ENCODE assay signal across 32 mouse cellular contexts in the genomic region with DNA sequence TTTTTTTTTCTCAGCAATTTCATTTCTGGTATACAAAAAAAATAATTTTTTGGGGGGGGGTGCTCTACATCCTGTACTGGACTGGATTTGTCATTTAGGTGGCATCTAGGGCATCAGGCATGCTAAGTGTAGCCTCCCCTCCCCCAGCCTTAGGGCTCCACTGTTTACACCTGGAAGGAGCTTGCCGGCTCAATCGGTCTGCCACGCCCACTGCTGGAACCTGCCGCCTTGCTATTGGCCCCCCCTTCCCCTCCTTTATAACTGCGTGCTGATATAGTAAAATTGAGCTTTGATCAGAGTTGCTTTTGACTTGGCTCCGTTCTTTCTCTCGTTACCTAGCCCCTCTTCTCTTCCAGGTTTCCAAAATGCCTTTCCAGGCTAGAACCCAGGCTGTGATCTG. TPM values are rescaled to one million over a fixed set of nuclear protein-coding genes. Genes with fewer than 3 reads are reported as not detected.
DNase-seq lines count a peak whose midpoint lies in the region; ATAC-seq and TF ChIP-seq lines count a peak whose summit lies in the region.
"Had no signal": no experiment of that assay in that cellular context is flagged by ENCODE, and none has a peak within 500 bp of the region (broad histone marks: within the 10 kb centered on the region; RNA-seq: fewer than 3 reads in every experiment).

No protein-coding gene starts in this region.

- H3K27ac ChIP-seq in ES-Bruce4 (ENCODE audit: insufficient read depth, low read length): no peak overlapping the region
- no peak overlapping the region for H3K27ac ChIP-seq in intestine, embryonic 16.5 days (ENCODE audit: low read length)
- no peak overlapping the region for H3K27ac ChIP-seq in stomach, postnatal 0 days (replicated peaks)
- H3K27ac ChIP-seq in midbrain, embryonic 16.5 days (ENCODE audit: low read length): no peak overlapping the region
- H3K27ac ChIP-seq: forebrain, embryonic 10.5 days; forebrain, embryonic 13.5 days; gastrocnemius, adult 2 months; heart, adult 2 months; heart, embryonic 10.5 days; heart, embryonic 13.5 days; hindbrain, embryonic 12.5 days; hindbrain, embryonic 15.5 days had no signal

- TF ChIP-seq POLR2A in ES-Bruce4 (IDR thresholded peaks at IDR 0.05; ENCODE audit: insufficient read depth, low read length): no peak

- TF ChIP-seq CTCF in ES-Bruce4 (IDR thresholded peaks at IDR 0.05; ENCODE audit: low read depth, low read length): no peak
- no peak for TF ChIP-seq CTCF in stomach, postnatal 0 days (IDR thresholded peaks at IDR 0.05; ENCODE audit: low read depth)

- ATAC-seq in intestine, embryonic 16.5 days: peak; percentile 52; the same call in 1 of the 2 replicates
- no peak for ATAC-seq in stomach, postnatal 0 days (ENCODE audit: low FRiP score, low TSS enrichment)
- ATAC-seq in midbrain, embryonic 16.5 days: no peak
- ATAC-seq in granulocyte monocyte progenitor cell, adult 5-6 weeks (replicated peaks; ENCODE audit: poor library complexity, severe bottlenecking): no peak
- ATAC-seq: activated CD4-positive, CD25-positive, alpha-beta regulatory T cell, adult 4 months; forebrain, embryonic 13.5 days; forebrain, embryonic 16.5 days; Patski had no signal

- peak; percentile 21 for DNase-seq in R1 (ENCODE audit: low read depth, low spot score)
- peak; percentile 50 for DNase-seq in stomach, postnatal 0 days (ENCODE audit: low spot score)
- no peak for DNase-seq in cerebellum, postnatal 25 days
- DNase-seq: adrenal gland, adult 8-10 months; adrenal gland, postnatal 25 days; B cell, adult 2 months; cerebellum, adult 11-12 months; cerebellum, adult 8-10 months; gastrocnemius, adult 2 months; gastrocnemius, postnatal 14 days; heart, adult 2 months; heart, postnatal 14 days had no signal

- H3K9ac ChIP-seq in ES-Bruce4 (ENCODE audit: low read depth, poor library complexity, severe bottlenecking): no peak overlapping the region
- H3K9ac ChIP-seq in intestine, embryonic 16.5 days (ENCODE audit: low read depth, low read length): no peak overlapping the region
- no peak overlapping the region for H3K9ac ChIP-seq in stomach, postnatal 0 days (ENCODE audit: low read length)
- no peak overlapping the region for H3K9ac ChIP-seq in midbrain, embryonic 16.5 days (ENCODE audit: low read depth, low read length)
- H3K9ac ChIP-seq: forebrain, embryonic 13.5 days; heart, embryonic 13.5 days; hindbrain, embryonic 12.5 days; hindbrain, embryonic 15.5 days had no signal

- no peaks in the 10 kb centered on the region for H3K36me3 ChIP-seq in ES-Bruce4 (ENCODE audit: control insufficient read depth, insufficient read depth, low read length, poor library complexity, severe bottlenecking)
- H3K36me3 ChIP-seq in intestine, embryonic 16.5 days (ENCODE audit: control insufficient read depth, insufficient read depth, low read length): no peaks in the 10 kb centered on the region
- H3K36me3 ChIP-seq in stomach, postnatal 0 days (ENCODE audit: control insufficient read depth, insufficient read depth, low read length): no peaks in the 10 kb centered on the region; the same call in 1 of the 2 replicates
- peaks cover 16% of the 10 kb centered on the region for H3K36me3 ChIP-seq in midbrain, embryonic 16.5 days (ENCODE audit: control insufficient read depth, insufficient read depth, low read length)

- no peaks in the 10 kb centered on the region for H3K27me3 ChIP-seq in ES-Bruce4 (ENCODE audit: control insufficient read depth, insufficient read depth, low read length, poor library complexity, severe bottlenecking)
- no peaks in the 10 kb centered on the region for H3K27me3 ChIP-seq in intestine, embryonic 16.5 days (replicated peaks; ENCODE audit: control insufficient read depth, insufficient read depth, low read length)
- H3K27me3 ChIP-seq in stomach, postnatal 0 days (ENCODE audit: control insufficient read depth, insufficient read depth, low read length): no peaks in the 10 kb centered on the region
- H3K27me3 ChIP-seq in midbrain, embryonic 16.5 days (ENCODE audit: control insufficient read depth, insufficient read depth, low read depth, low read length): no peaks in the 10 kb centered on the region
- H3K27me3 ChIP-seq: CH12.LX; forebrain, embryonic 13.5 days; heart, embryonic 13.5 days; hindbrain, embryonic 12.5 days; hindbrain, embryonic 15.5 days; Patski had no signal

- no peak overlapping the region for H3K4me2 ChIP-seq in intestine, embryonic 16.5 days (ENCODE audit: low read depth, low read length)
- no peak overlapping the region for H3K4me2 ChIP-seq in stomach, postnatal 0 days (replicated peaks; ENCODE audit: low read depth)
- H3K4me2 ChIP-seq in midbrain, embryonic 16.5 days (ENCODE audit: low read length): no peak overlapping the region
- H3K4me2 ChIP-seq: forebrain, embryonic 13.5 days; heart, embryonic 13.5 days; hindbrain, embryonic 12.5 days; hindbrain, embryonic 15.5 days had no signal

- no peaks in the 10 kb centered on the region for H3K9me3 ChIP-seq in ES-Bruce4 (replicated peaks; ENCODE audit: control insufficient read depth, insufficient read depth, low read length, poor library complexity, severe bottlenecking)
- no peaks in the 10 kb centered on the region for H3K9me3 ChIP-seq in intestine, embryonic 16.5 days (ENCODE audit: control insufficient read depth, low read length)
- H3K9me3 ChIP-seq in stomach, postnatal 0 days (ENCODE audit: control insufficient read depth, low read length): no peaks in the 10 kb centered on the region
- no peaks in the 10 kb centered on the region for H3K9me3 ChIP-seq in midbrain, embryonic 16.5 days (replicated peaks; ENCODE audit: control insufficient read depth, low read length, poor library complexity, severe bottlenecking)
- H3K9me3 ChIP-seq: forebrain, embryonic 10.5 days; forebrain, embryonic 13.5 days; heart, embryonic 10.5 days; heart, embryonic 13.5 days; hindbrain, embryonic 12.5 days; hindbrain, embryonic 15.5 days had no signal

- 44% methylated on average over 7 of the region's 7 CpGs for WGBS in intestine, embryonic 16.5 days
- WGBS in stomach, postnatal 0 days: 45% methylated on average over 7 of the region's 7 CpGs
- 75% methylated on average over 7 of the region's 7 CpGs for WGBS in midbrain, embryonic 16.5 days

- peak; percentile 55; the same call in 1 of the 2 replicates for TF ChIP-seq EP300 in ES-Bruce4 (IDR thresholded peaks at IDR 0.05; ENCODE audit: insufficient read depth, low read depth, low read length)
- TF ChIP-seq EP300 in stomach, postnatal 0 days (optimal IDR thresholded peaks at IDR 0.05): no peak

- peaks cover 6% of the 10 kb centered on the region for H3K4me1 ChIP-seq in ES-Bruce4 (ENCODE audit: control insufficient read depth, insufficient read depth, low read length)
- H3K4me1 ChIP-seq in intestine, embryonic 16.5 days (ENCODE audit: control insufficient read depth, insufficient read depth, low read length): no peaks in the 10 kb centered on the region
- no peaks in the 10 kb centered on the region for H3K4me1 ChIP-seq in stomach, postnatal 0 days (replicated peaks; ENCODE audit: control insufficient read depth, insufficient read depth)
- H3K4me1 ChIP-seq in midbrain, embryonic 16.5 days (ENCODE audit: control insufficient read depth, insufficient read depth, low read length): no peaks in the 10 kb centered on the region
- H3K4me1 ChIP-seq: forebrain, embryonic 10.5 days; forebrain, embryonic 13.5 days; heart, embryonic 10.5 days; heart, embryonic 13.5 days; hindbrain, embryonic 12.5 days; hindbrain, embryonic 15.5 days had no signal

- H3K4me3 ChIP-seq in ES-Bruce4 (ENCODE audit: low read depth, low read length): no peak overlapping the region
- no peak overlapping the region for H3K4me3 ChIP-seq in intestine, embryonic 16.5 days (ENCODE audit: low read length)
- H3K4me3 ChIP-seq in stomach, postnatal 0 days (ENCODE audit: low read depth, low read length): no peak overlapping the region
- H3K4me3 ChIP-seq in midbrain, embryonic 16.5 days (ENCODE audit: low read depth, low read length): no peak overlapping the region
- H3K4me3 ChIP-seq: forebrain, embryonic 10.5 days; forebrain, embryonic 13.5 days; gastrocnemius, adult 2 months; heart, adult 2 months; heart, embryonic 10.5 days; heart, embryonic 13.5 days; hindbrain, embryonic 12.5 days; hindbrain, embryonic 15.5 days had no signal

RNA-seq across cellular contexts. Expression of gene C9orf72, which starts 21.3 kb away (rescaled TPM):
- polyA plus RNA-seq in ES-Bruce4 (2011; ENCODE audit: insufficient read depth, insufficient read length, low read depth, missing spikeins): 18.7 and 20.3 TPM in 2 replicates
- 9.6 and 11.5 TPM in 2 replicates for polyA plus RNA-seq in intestine, embryonic 16.5 days (2015; fragmentation: Nextera tagmentation; extraction: Ambion mirVana)
- polyA plus RNA-seq in stomach, postnatal 0 days (2015; fragmentation: Nextera tagmentation; extraction: Ambion mirVana): 7.2 and 7.6 TPM in 2 replicates
- polyA plus RNA-seq in midbrain, embryonic 16.5 days (2015; fragmentation: Nextera tagmentation; extraction: Ambion mirVana): 48.0 and 55.5 TPM in 2 replicates
- 5.4 and 9.7 TPM in 2 replicates for total RNA-seq in granulocyte monocyte progenitor cell, adult 5-6 weeks (2014; fragmentation: Nextera tagmentation)
- 3.3 and 3.5 TPM in 2 replicates for total RNA-seq in granulocyte monocyte progenitor cell, adult 5-6 weeks (2017)

RNA-seq across cellular contexts. Expression of gene Mob3b, which starts 47.4 kb away (rescaled TPM):
- polyA plus RNA-seq in ES-Bruce4 (2011; ENCODE audit: insufficient read depth, insufficient read length, low read depth, missing spikeins): 4.5 and 6.5 TPM in 2 replicates
- polyA plus RNA-seq in intestine, embryonic 16.5 days (2015; fragmentation: Nextera tagmentation; extraction: Ambion mirVana): 27.3 and 27.5 TPM in 2 replicates
- 15.0 and 16.9 TPM in 2 replicates for polyA plus RNA-seq in stomach, postnatal 0 days (2015; fragmentation: Nextera tagmentation; extraction: Ambion mirVana)
- 2.8 and 3.9 TPM in 2 replicates for polyA plus RNA-seq in midbrain, embryonic 16.5 days (2015; fragmentation: Nextera tagmentation; extraction: Ambion mirVana)
- total RNA-seq in granulocyte monocyte progenitor cell, adult 5-6 weeks (2014; fragmentation: Nextera tagmentation): 1.4 and 7.8 TPM in 2 replicates
- 0.77 and 2.2 TPM in 2 replicates for total RNA-seq in granulocyte monocyte progenitor cell, adult 5-6 weeks (2017)

RNA-seq across cellular contexts. Expression of gene Ifnk, which starts 52.8 kb away (rescaled TPM):
- not detected in 2 replicates for polyA plus RNA-seq in ES-Bruce4 (2011; ENCODE audit: insufficient read depth, insufficient read length, low read depth, missing spikeins)
- polyA plus RNA-seq in intestine, embryonic 16.5 days (2015; fragmentation: Nextera tagmentation; extraction: Ambion mirVana): 0.29 and 0.45 TPM in 2 replicates
- polyA plus RNA-seq in stomach, postnatal 0 days (2015; fragmentation: Nextera tagmentation; extraction: Ambion mirVana): 0.16 TPM in 1 of 2 replicates, not detected in the other
- 0.27 TPM in 1 of 2 replicates, not detected in the other for polyA plus RNA-seq in midbrain, embryonic 16.5 days (2015; fragmentation: Nextera tagmentation; extraction: Ambion mirVana)
- not detected in 2 replicates for total RNA-seq in granulocyte monocyte progenitor cell, adult 5-6 weeks (2014; fragmentation: Nextera tagmentation)
- not detected in 2 replicates for total RNA-seq in granulocyte monocyte progenitor cell, adult 5-6 weeks (2017)
- total RNA-seq: adrenal gland, postnatal 25 days; CH12.LX; ES-E14; gastrocnemius, adult 2 months; gastrocnemius, postnatal 14 days; gastrocnemius, postnatal 4 days; heart, adult 2 months; heart, postnatal 14 days; hematopoietic stem cell, adult 5-6 weeks had no signal
- polyA plus RNA-seq: activated CD4-positive, CD25-positive, alpha-beta regulatory T cell, adult 4 months; brain, embryonic 14.5 days; embryonic facial prominence, embryonic 14.5 days; forebrain, embryonic 13.5 days; frontal cortex, adult 2 months; heart, adult 2 months; heart, embryonic 13.5 days; hindbrain, embryonic 12.5 days; Patski had no signal

Comparison
In these comparisons a context has a peak if more than half of its experiments do, and no peak if none do; other contexts are left out.
1. DNase-seq: peak in R1 (single experiment) and stomach, postnatal 0 days (single experiment); none in cerebellum, postnatal 25 days (0 of 2).